Mouse (Mus musculus): ENCODE data around the gene Bach1. TPM values are rescaled to one million over a fixed set of nuclear protein-coding genes. Genes with fewer than 3 reads are reported as not detected.

Gene Bach1
- total RNA-seq, 4 experiments from 2014 or later = 19.3 to 30.9 (median 28.2) TPM

DNA sequence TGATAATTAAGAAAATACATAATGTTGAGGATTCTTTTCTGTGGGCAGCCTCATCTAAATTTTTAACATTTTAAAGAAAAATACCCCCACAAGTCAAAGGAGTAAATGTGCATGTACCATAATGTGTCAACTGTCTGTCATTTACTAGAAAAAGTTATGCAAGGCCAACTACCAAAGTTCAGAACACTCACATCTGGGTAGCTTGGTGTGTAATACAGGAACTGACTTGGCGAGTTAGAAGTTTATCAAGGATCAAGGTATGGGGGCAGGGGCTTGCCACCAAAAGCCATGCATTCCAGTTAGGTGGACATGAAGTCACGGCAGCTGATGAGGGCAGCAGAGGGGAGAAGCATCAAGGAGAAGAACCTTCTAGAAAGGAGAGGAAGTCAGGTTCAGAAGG, 13.2 kb downstream of the Bach1 start:
- no peak for DNase-seq (ENCODE audit: low spot score)

DNA sequence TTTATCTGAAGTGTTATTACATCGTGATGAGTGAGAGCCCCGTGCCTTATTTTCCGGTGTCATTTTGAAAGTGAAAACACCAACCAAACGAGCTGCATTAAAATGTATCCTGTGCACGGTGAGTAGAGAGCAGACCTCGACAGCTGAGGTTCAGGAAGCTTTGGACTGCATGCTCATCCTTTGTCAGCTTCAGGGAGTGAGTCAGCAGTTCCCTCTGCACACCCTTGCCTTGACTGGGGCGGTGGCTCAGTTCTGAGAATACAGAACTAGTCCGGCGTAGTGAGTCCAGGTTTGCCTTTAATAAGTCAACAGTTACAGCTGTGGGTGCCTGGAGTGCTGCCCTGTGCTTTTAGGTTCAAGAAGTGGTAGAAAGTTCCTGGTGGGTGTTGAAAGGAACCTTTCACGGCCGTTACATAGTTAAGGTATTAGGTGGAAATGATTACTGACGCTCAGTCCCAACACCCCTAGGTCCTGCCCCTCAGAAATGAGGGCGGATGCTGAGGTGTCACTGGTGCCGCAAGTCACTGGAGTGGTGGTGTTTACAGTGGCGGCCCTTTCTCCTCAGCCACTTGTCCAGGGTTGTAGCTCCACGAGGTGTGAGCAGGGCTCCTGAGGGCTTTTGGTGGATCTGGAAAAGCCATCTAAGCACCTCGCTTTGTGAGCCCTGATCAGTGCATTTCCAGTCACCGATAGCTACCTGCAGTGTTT, 14.4 kb downstream of the Bach1 start:
- DNase-seq (ENCODE audit: low spot score) = peak; percentile 43

DNA sequence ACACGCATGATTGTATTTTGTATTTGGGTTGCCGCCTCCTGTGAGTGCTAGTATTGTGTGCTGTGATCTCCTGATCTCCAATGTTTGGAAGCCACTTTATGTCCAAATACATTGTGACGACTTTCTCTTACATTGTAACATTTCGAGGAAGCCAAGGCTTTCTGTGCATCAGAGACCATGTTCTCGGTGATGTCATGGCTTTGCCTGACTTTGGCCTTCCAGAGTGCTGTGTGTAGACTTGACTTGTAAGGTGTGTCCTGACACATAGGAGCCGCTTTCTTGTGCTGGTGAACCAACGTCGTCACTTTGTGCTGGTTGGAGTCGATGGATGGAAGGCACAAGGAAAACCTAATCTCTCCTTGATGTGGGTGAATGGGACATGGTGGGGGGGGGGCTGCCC, 15.8 kb downstream of the Bach1 start:
- no peak for DNase-seq (ENCODE audit: low spot score)

DNA sequence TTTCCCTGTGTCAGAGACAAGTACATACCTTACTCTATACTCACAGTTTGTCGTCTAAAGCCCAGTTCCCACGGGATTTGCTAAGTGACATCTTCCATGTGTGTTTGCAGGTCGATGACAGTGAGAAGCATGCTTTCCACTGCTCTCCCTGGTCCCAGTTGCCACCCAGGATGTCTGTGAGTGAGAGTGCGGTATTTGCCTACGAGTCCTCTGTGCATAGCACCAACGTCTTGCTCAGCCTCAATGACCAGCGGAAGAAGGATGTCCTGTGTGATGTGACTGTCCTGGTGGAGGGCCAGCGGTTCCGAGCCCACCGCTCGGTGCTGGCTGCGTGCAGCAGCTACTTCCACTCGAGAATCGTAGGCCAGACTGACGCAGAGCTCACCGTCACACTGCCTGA, 16.5 kb downstream of the Bach1 start:
- no peak for DNase-seq (ENCODE audit: low spot score)

DNA sequence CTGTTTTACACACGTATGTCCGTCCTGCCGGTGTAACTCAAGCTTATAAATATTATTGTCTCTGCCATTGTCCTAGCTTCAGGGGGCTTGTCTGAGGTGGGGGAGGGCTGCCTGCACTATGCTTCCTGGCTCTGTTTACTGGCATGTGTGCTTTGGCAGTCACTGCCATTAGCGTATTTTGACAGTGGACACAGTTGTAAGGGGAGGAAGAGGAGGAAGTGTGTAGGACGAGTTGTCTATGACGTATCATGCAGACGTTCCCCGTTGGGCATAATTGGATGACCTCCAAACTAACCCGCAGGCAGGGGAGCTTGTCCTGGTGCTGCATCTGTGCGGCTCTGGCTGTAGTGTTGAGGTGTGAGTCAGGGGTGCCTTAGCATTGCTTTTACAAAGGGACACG, 17.5 kb downstream of the Bach1 start:
- DNase-seq (ENCODE audit: low spot score) = no peak

DNA sequence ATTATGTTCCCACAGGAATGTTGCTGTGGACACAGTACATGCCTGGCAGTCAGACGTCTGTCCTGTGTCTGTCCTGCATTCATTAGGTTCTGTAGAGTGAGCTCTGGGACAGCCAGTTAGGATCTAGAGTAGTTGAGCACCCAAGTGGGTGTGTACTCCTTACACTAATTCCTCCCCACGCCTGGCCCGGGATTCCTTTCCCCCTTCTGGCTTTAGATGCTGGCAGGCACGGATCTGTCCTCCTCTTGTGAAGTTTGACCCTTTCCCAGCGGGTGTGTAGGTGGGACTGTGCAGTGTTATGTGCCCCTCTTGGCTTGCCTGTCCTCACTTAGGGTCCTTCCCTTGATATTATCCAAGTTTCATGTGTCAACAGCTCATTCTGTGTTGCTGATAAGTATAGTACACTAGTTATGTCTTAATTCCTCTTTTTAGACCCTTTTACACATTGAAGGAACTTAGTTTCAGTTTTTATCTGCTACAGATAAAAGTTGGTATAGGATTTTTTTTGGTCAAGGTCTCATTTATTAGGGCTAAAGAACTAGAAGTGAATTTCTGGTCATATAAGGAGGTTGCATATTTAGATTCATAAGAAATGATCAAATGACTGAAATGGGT, 18.4 kb downstream of the Bach1 start:
- no peak for DNase-seq (ENCODE audit: low spot score)

DNA sequence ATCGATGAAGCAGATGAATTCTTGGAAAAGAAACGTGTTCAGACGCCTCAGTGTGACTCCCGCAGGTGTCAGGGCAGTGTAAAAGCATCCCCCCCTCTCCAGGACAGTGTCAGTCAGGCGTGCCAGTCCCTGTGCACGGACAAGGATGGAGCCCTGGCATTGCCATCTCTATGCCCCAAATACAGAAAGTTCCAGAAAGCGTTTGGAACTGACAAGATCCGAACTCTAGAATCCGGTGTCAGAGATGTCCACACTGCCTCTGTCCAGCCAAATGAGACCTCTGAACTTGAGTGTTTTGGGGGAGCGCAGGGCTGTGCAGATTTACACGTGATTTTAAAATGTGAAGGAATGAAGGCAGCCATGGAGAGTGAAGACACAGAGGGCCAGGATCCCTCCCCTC, 20.3 kb downstream of the Bach1 start:
- no peak for DNase-seq (ENCODE audit: low spot score)

DNA sequence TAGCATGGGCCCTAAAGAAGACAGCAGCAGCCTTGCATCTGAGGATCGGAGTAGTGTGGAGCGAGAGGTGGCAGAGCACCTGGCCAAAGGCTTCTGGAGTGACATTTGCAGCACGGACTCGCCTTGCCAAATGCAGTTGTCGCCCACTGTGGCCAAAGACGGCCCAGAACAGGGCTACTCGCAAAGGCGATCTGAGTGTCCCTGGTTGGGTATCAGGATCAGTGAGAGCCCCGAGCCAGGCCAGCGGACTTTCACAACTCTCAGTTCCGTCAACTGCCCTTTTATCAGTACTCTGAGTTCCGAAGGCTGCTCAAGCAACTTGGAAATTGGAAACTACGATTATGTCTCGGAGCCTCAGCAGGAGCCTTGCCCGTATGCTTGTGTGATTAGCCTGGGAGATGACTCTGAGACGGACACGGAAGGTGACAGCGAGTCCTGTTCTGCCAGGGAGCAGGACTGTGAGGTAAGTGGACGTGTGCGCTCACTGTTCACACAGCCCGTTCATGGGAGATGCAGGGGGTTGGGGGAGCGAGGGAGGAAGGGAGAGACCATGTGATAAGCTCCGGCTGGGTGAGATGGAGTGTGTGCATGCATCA, 21.0 kb downstream of the Bach1 start:
- no peak for DNase-seq (ENCODE audit: low spot score)

DNA sequence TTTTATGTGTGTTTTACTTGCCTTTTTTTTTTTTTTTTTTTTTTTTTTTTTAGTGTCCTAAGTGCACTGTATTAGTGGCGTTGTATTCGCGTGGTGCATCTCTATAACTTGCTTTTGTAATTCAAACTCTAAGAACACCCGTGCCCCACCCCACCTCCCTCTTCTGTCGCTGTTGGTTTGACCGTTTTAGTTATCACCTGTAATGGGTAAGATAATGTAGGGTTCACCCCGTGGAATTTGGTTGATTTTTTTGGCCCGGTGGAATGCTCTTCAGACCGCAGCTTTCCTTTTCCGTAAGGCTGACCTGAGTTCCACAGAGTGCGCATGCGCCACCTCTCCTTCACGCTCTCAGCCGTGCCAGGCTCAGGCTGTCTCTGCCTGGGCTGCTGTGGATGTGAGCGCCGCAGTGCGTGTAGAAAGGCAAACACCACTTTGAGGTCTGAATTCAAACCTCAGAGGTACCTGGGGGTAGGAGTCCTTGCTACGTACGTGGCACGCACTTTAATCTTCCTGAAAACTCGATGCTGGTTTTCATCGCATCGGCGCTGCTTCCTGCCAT, 22.2 kb downstream of the Bach1 start:
- DNase-seq (ENCODE audit: low spot score) = no peak

DNA sequence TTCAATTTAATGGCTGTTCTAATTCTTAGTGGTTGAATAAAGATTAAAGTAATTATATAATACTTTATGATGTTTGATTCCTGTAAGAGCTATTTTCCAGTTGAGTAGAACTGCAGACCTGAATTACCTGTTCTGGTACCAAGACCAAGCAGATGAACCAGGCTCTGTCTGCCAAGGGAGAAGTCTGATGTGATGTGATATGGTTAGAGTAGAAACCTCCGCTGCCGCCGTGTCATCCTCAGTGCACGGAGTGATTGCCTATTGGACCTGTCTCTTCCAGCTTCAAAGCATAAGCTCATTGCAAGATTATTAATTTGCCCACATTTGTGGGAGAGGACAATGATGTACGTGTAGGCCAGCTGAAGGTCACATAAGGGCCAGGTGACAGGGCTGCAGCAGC, 24.1 kb downstream of the Bach1 start:
- no peak for DNase-seq (ENCODE audit: low spot score)

DNA sequence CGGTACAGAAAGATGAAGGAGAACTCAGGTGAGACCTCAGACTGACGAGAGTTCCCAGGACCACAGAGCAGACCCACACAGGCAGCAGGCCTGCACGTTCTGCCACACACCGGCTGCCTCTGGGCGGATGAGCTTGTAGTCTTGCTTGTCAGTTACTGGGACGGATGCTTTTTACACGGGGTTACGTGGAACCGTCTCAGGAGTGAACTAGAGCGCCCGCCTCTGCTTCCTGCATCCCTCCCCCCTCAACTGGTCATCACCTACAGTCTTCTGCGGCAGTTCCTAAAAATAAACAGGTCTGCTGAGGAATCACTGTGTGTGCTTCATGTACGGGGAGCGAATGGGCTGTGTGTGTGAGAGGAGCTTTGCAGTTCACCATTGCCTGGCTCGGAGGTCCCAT, 24.7 kb downstream of the Bach1 start:
- no peak for DNase-seq (ENCODE audit: low spot score)

DNA sequence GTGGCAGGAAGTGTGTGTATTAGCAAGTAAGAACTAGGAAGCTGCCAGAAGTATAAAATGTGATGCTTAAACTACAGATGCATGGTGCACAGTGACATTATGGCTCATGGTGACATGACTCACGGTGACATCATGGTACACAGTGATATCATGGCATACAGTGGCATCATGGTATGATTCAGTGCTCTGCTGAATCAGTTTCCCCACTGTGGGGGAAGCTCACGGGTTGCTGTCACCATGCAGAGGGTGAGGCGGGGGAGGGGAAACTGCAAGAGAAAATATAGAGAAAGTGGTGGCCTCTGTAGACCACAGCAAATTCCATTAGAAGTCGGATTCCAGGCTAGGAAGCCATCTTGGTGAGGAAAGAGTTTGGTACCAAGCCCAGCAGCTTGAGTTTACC, 26.1 kb downstream of the Bach1 start:
- no peak for DNase-seq (ENCODE audit: low spot score)

DNA sequence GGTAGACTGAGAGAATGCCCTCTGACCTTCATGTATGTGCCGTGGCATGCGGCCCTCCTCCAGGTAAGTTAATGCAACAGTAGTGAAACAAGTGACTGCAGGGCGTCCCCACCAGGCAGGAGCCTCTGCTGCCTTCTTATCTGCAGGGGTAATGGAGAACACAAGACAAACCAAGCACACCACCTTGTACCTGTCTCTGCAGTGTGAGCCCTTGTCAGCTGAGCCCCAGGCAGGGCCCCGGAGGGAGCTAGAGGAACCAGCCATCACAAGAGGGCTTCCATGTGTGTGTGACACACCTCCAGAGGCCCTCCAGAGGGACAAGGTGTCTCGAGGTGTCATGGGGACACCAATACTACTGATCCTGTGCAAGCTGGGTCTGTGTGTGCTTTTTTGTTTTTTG, 26.5 kb downstream of the Bach1 start:
- no peak for DNase-seq (ENCODE audit: low spot score)

DNA sequence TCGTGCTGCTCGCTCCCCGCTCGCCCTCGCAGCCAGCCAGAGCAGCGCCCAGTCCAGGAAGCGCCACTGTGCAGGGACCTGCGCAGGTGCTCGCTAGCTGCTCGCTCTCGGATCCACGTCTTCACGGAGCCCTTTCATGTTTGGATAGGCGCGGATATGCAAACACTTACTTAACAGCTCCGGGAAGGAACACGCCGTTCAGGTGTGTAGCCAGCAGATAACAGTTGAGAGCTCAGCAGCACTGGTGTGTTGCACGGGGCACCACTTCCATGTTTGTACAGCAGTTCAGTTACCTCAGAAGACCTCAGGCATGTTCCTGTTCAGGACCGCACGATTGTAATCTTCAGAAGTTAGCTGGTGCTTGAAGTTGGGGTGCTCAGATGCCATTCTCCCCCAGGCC, 27.2 kb downstream of the Bach1 start:
- no peak for DNase-seq (ENCODE audit: low spot score)

DNA sequence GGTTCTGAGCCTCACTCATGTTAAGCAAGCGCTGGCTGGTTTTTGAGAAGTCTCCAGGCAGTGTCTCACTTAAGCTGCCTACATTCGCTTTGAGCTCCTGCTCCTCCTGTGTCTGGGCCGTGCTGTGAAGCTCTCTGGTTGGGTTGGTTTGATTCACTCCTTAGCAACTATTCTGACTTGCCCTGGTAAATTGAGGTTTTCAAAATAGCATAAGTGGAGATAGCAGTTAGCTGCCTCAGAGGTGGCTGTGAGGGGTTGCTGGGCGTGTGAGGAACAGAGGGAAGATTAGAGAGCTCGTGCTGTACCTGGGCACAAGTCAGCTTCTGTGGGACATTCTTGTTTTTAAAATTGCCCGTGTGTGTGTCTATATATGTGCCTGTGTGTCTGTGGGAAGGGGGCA, 27.6 kb downstream of the Bach1 start:
- no peak for DNase-seq (ENCODE audit: low spot score)

DNA sequence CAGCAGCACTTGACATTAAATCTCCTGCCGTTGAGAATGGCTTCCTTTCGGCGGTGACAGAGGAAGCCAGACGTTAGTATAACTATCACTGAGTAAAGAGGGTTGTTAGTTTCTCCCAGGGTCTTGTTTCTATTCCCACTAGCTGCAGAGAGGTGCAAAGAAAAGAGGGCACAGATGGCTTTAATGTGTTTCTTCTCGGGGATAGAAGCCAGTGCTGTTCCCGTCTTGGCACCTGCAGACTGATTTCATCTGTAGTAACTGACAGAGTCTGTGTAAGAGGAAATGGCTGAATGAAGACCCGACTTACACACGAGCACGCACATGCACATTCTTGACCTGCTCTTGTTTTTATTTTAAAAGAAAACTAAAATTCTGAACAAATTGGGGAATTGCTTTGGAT, 28.5 kb downstream of the Bach1 start:
- no peak for DNase-seq (ENCODE audit: low spot score)

DNA sequence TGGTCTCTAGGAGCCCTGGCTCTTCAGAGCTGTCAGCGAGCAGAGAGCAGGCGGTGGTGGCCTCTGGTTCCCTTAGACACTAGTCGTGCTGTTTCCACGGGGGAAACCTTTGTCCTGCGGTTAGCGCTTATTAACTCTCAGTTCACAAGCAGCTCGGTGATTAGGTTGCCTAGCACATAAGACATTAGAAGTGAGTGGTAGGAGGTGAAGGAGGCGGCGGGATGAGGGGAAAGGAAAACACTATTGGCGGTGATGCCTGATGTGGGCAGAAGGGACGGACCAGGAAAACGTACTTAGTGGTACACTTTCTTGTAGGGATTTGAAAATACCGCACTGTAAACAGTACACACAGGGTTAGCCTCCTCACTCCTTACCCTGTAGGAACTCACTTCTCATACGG, 29.2 kb downstream of the Bach1 start:
- DNase-seq (ENCODE audit: low spot score) = no peak

DNA sequence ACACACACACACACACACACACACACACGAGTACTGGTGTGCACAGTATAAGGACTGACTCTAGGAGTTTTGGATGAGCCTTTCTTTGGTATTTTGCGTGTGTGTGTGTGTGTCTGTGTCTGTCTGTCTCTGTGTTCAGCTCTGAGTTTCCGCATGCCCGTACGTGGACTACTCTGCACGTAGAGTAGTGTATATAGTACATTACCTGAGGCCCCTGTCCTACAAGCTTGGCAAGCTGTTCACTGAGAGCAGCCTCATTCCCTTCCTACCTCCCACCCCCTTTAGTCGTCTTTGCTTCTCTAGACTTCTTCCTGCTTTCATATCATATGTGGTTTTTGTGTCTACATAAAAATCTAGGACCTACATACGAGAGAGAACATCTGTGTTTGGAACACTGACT, 30.0 kb downstream of the Bach1 start:
- DNase-seq (ENCODE audit: low spot score) = no peak

DNA sequence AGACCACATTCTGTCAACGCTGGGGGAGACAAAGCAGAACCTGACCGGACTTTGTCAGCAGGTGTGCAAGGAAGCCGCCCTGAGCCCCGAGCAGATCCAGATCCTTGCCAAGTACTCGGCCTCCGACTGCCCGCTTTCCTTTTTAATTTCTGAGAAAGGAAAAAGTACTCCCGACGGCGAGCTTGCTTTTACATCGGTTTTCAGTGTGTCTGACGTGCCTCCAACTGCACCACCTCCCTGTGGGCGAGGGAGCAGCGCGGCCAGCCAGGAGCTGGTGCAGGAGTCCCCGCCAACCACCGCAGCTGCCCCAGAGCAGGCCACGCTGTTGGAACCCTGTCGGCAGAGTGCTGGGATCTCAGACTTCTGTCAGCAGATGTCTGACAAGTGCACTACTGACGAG, 30.7 kb downstream of the Bach1 start:
- DNase-seq (ENCODE audit: low spot score) = no peak

DNA sequence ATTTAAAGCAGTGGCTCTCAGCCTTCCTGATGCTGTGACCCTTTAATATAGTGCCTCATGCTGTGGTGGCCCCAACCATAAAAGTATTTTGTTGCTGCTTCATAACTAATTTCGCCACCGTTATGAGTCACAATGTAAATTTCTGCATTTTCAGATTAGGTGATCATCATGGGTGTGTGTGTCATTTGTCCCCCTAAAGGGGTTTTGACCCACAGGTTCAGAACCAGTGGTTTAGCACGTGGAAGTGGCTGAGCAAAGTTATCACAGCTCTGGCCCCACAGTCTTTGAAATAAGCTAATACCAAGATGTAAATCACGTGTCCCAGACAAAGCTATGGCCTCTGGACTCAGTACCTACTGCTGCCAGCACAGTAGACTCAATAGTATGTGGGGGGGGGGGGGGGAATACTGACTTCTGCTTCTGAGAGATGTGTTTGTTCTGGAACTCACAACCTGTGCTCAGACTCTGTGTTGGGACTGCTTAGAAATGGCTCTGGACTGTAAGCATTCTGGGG, 36.2 kb downstream of the Bach1 start:
- no peak for DNase-seq (ENCODE audit: low spot score)

DNA sequence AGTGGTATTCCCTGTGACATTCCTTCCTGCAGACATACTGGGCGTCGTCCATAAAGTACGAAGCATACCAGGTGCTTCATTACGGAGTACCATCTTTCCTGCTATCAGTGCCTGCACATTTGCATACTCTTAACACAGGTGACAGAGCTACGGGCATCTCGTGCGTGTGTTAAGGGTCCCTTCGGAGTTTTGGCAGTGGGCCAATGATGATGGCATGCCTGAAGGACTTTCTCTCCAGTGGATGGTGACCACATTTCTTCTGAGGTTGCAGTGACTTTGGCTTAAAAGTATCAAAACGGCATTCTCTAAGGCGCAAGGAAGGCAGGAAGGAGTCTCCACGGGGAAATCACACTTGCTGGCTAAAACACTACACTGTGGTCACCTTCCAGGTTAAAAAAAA, 37.4 kb downstream of the Bach1 start:
- DNase-seq (ENCODE audit: low spot score) = no peak

DNA sequence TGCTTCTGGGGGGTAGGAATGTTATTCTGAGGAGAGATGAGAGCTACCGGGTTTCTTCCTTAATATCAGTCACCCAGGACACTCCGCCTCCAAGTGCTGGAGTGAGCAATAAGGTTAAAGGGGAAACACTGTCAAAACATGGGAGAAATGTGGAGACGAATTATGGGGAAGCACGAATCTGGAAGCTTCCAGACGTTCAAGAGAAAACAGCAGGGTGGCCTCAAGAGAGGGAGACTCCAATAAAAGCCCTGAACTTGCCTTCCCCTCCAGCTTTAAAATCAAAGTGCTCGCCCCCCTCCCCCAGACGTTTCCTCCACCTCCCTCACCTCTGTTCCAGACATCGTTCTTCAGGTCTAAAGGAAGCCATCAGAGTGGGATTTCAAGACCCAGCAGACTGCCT, 38.6 kb downstream of the Bach1 start:
- DNase-seq (ENCODE audit: low spot score) = no peak

All from heart, adult 8-10 months (tissue).